Comparison of ENCODE assay signal across 11 mouse cellular contexts in genomic region chr7:24269256-24269655, GRCm38 (mm10). TPM values are rescaled to one million over a fixed set of nuclear protein-coding genes. Genes with fewer than 3 reads are reported as not detected.
A peak's percentile ranks its signal among the peaks of the same experiment; 100 is the strongest.
DNase-seq lines count a peak whose midpoint lies in the region; ATAC-seq and TF ChIP-seq lines count a peak whose summit lies in the region.
"Had no signal": no experiment of that assay in that cellular context is flagged by ENCODE, and none has a peak within 500 bp of the region (broad histone marks: within the 10 kb centered on the region; RNA-seq: fewer than 3 reads in every experiment).

No protein-coding gene starts in this region.

- H3K9ac ChIP-seq in forebrain, embryonic 14.5 days (ENCODE audit: low read length) = peak overlapping the region; percentile 80; the same call in 1 of the 2 replicates
- H3K9ac ChIP-seq in forebrain, postnatal 0 days = no peak overlapping the region
- H3K9ac ChIP-seq in lung, embryonic 14.5 days = no peak overlapping the region
- no peak overlapping the region for H3K9ac ChIP-seq in midbrain, embryonic 15.5 days

- peak overlapping the region; percentile 60; the same call in 1 of the 2 replicates for H3K4me3 ChIP-seq in forebrain, embryonic 14.5 days (ENCODE audit: low read depth, low read length)
- H3K4me3 ChIP-seq in forebrain, postnatal 0 days (ENCODE audit: low read depth, low read length) = no peak overlapping the region
- no peak overlapping the region for H3K4me3 ChIP-seq in lung, embryonic 14.5 days (ENCODE audit: low read depth, low read length)
- no peak overlapping the region for H3K4me3 ChIP-seq in lung, adult 2 months (replicated peaks; ENCODE audit: extremely low read depth, low read depth, low read length)
- peak overlapping the region; percentile 72; the same call in 1 of the 2 replicates for H3K4me3 ChIP-seq in midbrain, embryonic 15.5 days

- no peak for DNase-seq in forebrain, embryonic 14.5 days (ENCODE audit: low spot score)
- no peak for DNase-seq in forebrain, postnatal 0 days
- no peak for DNase-seq in lung, embryonic 14.5 days
- no peak for DNase-seq in lung, adult 2 months
- peak; percentile 34 for DNase-seq in ZHBTc4 (ENCODE audit: low read depth, low spot score)
- no peak for DNase-seq in embryo, embryonic 11 days
- DNase-seq in layer of hippocampus, postnatal 10 days (ENCODE audit: low spot score in 2 of 2) = no peak
- DNase-seq: cerebellum, adult 9-11 months; gastrocnemius, postnatal 14 days had no signal

- TF ChIP-seq POLR2A in lung, adult 2 months (IDR thresholded peaks at IDR 0.05; ENCODE audit: borderline replicate concordance, extremely low read depth, low read depth, low read length) = no peak

- H3K4me1 ChIP-seq in forebrain, embryonic 14.5 days (ENCODE audit: control insufficient read depth, insufficient read depth, low read length) = peaks cover 3% of the 10 kb centered on the region; the same call in 1 of the 2 replicates
- H3K4me1 ChIP-seq in forebrain, postnatal 0 days (ENCODE audit: insufficient read depth) = peaks cover 4% of the 10 kb centered on the region; the same call in 1 of the 2 replicates
- peaks cover 3% of the 10 kb centered on the region; the same call in 1 of the 2 replicates for H3K4me1 ChIP-seq in lung, embryonic 14.5 days (ENCODE audit: insufficient read depth)
- H3K4me1 ChIP-seq in lung, adult 2 months (ENCODE audit: control insufficient read depth, insufficient read depth, low read length) = no peaks in the 10 kb centered on the region
- H3K4me1 ChIP-seq in midbrain, embryonic 15.5 days = peaks cover 12% of the 10 kb centered on the region

- no peak overlapping the region for H3K4me2 ChIP-seq in forebrain, embryonic 14.5 days (ENCODE audit: low read length)
- H3K4me2 ChIP-seq in forebrain, postnatal 0 days (ENCODE audit: low read depth) = no peak overlapping the region
- H3K4me2 ChIP-seq in lung, embryonic 14.5 days = peak overlapping the region; percentile 77; the same call in 1 of the 2 replicates
- H3K4me2 ChIP-seq in midbrain, embryonic 15.5 days = no peak overlapping the region; the same call in 1 of the 2 replicates

- no peak for TF ChIP-seq CTCF in forebrain, postnatal 0 days (IDR thresholded peaks at IDR 0.05; ENCODE audit: low read depth)
- no peak for TF ChIP-seq CTCF in lung, embryonic 14.5 days (IDR thresholded peaks at IDR 0.05; ENCODE audit: low read depth)
- no peak for TF ChIP-seq CTCF in lung, adult 2 months (IDR thresholded peaks at IDR 0.05; ENCODE audit: insufficient read depth, low read length)

- no peaks in the 10 kb centered on the region for H3K9me3 ChIP-seq in forebrain, embryonic 14.5 days (replicated peaks; ENCODE audit: control insufficient read depth, low read length)
- H3K9me3 ChIP-seq in forebrain, postnatal 0 days (ENCODE audit: low read length) = no peaks in the 10 kb centered on the region
- H3K9me3 ChIP-seq in lung, embryonic 14.5 days (ENCODE audit: low read depth, low read length) = no peaks in the 10 kb centered on the region
- no peaks in the 10 kb centered on the region for H3K9me3 ChIP-seq in midbrain, embryonic 15.5 days

- no peaks in the 10 kb centered on the region for H3K27me3 ChIP-seq in forebrain, embryonic 14.5 days (replicated peaks; ENCODE audit: control insufficient read depth, insufficient read depth, low read length)
- no peaks in the 10 kb centered on the region for H3K27me3 ChIP-seq in forebrain, postnatal 0 days (ENCODE audit: insufficient read depth, low read length)
- no peaks in the 10 kb centered on the region for H3K27me3 ChIP-seq in lung, embryonic 14.5 days (ENCODE audit: insufficient read depth, low read length)
- no peaks in the 10 kb centered on the region for H3K27me3 ChIP-seq in midbrain, embryonic 15.5 days (replicated peaks)

- H3K27ac ChIP-seq in forebrain, embryonic 14.5 days (ENCODE audit: low read depth, low read length) = no peak overlapping the region
- no peak overlapping the region for H3K27ac ChIP-seq in forebrain, postnatal 0 days (ENCODE audit: low read depth, low read length)
- H3K27ac ChIP-seq in lung, embryonic 14.5 days (ENCODE audit: low read depth) = no peak overlapping the region
- no peak overlapping the region for H3K27ac ChIP-seq in midbrain, embryonic 15.5 days
- H3K27ac ChIP-seq: kidney, postnatal 0 days had no signal

- whole genome bisulfite sequencing in forebrain, embryonic 14.5 days = 83% methylated on average over 3 of the region's 3 CpGs
- 82% methylated on average over 3 of the region's 3 CpGs for WGBS in forebrain, postnatal 0 days
- WGBS in lung, embryonic 14.5 days = 70% methylated on average over 3 of the region's 3 CpGs
- 77% methylated on average over 3 of the region's 3 CpGs for WGBS in lung, adult 2 months
- 86% methylated on average over 3 of the region's 3 CpGs for WGBS in midbrain, embryonic 15.5 days

- 0 out of 2 replicates have a peak, but pooled peaks have one; percentile 1 for ATAC-seq in forebrain, embryonic 14.5 days
- no peak for ATAC-seq in forebrain, postnatal 0 days
- ATAC-seq in lung, embryonic 14.5 days (ENCODE audit: insufficient read depth) = peak; percentile 7; the same call in 1 of the 2 replicates
- ATAC-seq in midbrain, embryonic 15.5 days (replicated peaks) = 0 out of 2 replicates have a peak, but pooled peaks have one; percentile 15

- peaks cover 9% of the 10 kb centered on the region for H3K36me3 ChIP-seq in forebrain, embryonic 14.5 days (ENCODE audit: control insufficient read depth, insufficient read depth, low read length)
- peaks cover 6% of the 10 kb centered on the region; the same call in 1 of the 2 replicates for H3K36me3 ChIP-seq in forebrain, postnatal 0 days (ENCODE audit: insufficient read depth)
- H3K36me3 ChIP-seq in lung, embryonic 14.5 days (ENCODE audit: insufficient read depth) = peaks cover 3% of the 10 kb centered on the region; the same call in 1 of the 2 replicates
- peaks cover under 1% of the 10 kb centered on the region for H3K36me3 ChIP-seq in midbrain, embryonic 15.5 days (replicated peaks)

RNA-seq across cellular contexts. Expression of gene Zfp93, which starts 1.0 kb away (rescaled TPM):
- polyA plus RNA-seq in forebrain, embryonic 14.5 days (2014; fragmentation: Nextera tagmentation; extraction: Ambion mirVana) = 9.4 and 11.0 TPM in 2 replicates
- 9.7 and 13.2 TPM in 2 replicates for total RNA-seq in forebrain, postnatal 0 days (2014; rRNA removed)
- 2.0 and 2.4 TPM in 2 replicates for polyA plus RNA-seq in forebrain, postnatal 0 days (2015; fragmentation: Nextera tagmentation; extraction: Ambion mirVana)
- polyA plus RNA-seq in lung, embryonic 14.5 days (2014; fragmentation: Nextera tagmentation; extraction: Ambion mirVana) = 8.4 and 8.6 TPM in 2 replicates
- 1.5 and 1.6 TPM in 2 replicates for polyA plus RNA-seq in lung, adult 2 months (2012; rRNA removed)
- polyA plus RNA-seq in midbrain, embryonic 15.5 days (2015; fragmentation: Nextera tagmentation; extraction: Ambion mirVana) = 8.3 and 9.6 TPM in 2 replicates
- total RNA-seq in layer of hippocampus, postnatal 10 days (2021) = 10 to 100 TPM; 11.0 to 13.1 TPM

RNA-seq across cellular contexts. Expression of gene Zfp108, which starts 14.7 kb away (rescaled TPM):
- 4.1 and 6.0 TPM in 2 replicates for polyA plus RNA-seq in forebrain, embryonic 14.5 days (2014; fragmentation: Nextera tagmentation; extraction: Ambion mirVana)
- total RNA-seq in forebrain, postnatal 0 days (2014; rRNA removed) = 9.1 and 13.0 TPM in 2 replicates
- polyA plus RNA-seq in forebrain, postnatal 0 days (2015; fragmentation: Nextera tagmentation; extraction: Ambion mirVana) = 1.9 and 3.1 TPM in 2 replicates
- polyA plus RNA-seq in lung, embryonic 14.5 days (2014; fragmentation: Nextera tagmentation; extraction: Ambion mirVana) = 3.3 and 4.7 TPM in 2 replicates
- 0.76 and 0.83 TPM in 2 replicates for polyA plus RNA-seq in lung, adult 2 months (2012; rRNA removed)
- polyA plus RNA-seq in midbrain, embryonic 15.5 days (2015; fragmentation: Nextera tagmentation; extraction: Ambion mirVana) = 7.0 and 7.9 TPM in 2 replicates
- 1 to 10 TPM; 5.0 to 6.3 TPM for total RNA-seq in layer of hippocampus, postnatal 10 days (2021)

RNA-seq across cellular contexts. Expression of gene Zfp61, which starts 31.8 kb away (rescaled TPM):
- polyA plus RNA-seq in forebrain, embryonic 14.5 days (2014; fragmentation: Nextera tagmentation; extraction: Ambion mirVana) = 33.7 and 40.7 TPM in 2 replicates
- total RNA-seq in forebrain, postnatal 0 days (2014; rRNA removed) = 32.9 and 34.8 TPM in 2 replicates
- polyA plus RNA-seq in forebrain, postnatal 0 days (2015; fragmentation: Nextera tagmentation; extraction: Ambion mirVana) = 24.5 and 30.8 TPM in 2 replicates
- polyA plus RNA-seq in lung, embryonic 14.5 days (2014; fragmentation: Nextera tagmentation; extraction: Ambion mirVana) = 32.1 and 32.4 TPM in 2 replicates
- polyA plus RNA-seq in lung, adult 2 months (2012; rRNA removed) = 5.1 and 8.7 TPM in 2 replicates
- polyA plus RNA-seq in midbrain, embryonic 15.5 days (2015; fragmentation: Nextera tagmentation; extraction: Ambion mirVana) = 47.2 and 48.6 TPM in 2 replicates
- 10 to 100 TPM; 25.1 to 26.7 TPM for total RNA-seq in layer of hippocampus, postnatal 10 days (2021)

RNA-seq across cellular contexts. Expression of gene Zfp109, which starts 31.9 kb away (rescaled TPM):
- polyA plus RNA-seq in forebrain, embryonic 14.5 days (2014; fragmentation: Nextera tagmentation; extraction: Ambion mirVana) = 2.6 and 3.3 TPM in 2 replicates
- total RNA-seq in forebrain, postnatal 0 days (2014; rRNA removed) = 5.4 and 7.4 TPM in 2 replicates
- 1.3 and 2.6 TPM in 2 replicates for polyA plus RNA-seq in forebrain, postnatal 0 days (2015; fragmentation: Nextera tagmentation; extraction: Ambion mirVana)
- 4.3 and 4.8 TPM in 2 replicates for polyA plus RNA-seq in lung, embryonic 14.5 days (2014; fragmentation: Nextera tagmentation; extraction: Ambion mirVana)
- polyA plus RNA-seq in lung, adult 2 months (2012; rRNA removed) = 1.4 and 1.7 TPM in 2 replicates
- polyA plus RNA-seq in midbrain, embryonic 15.5 days (2015; fragmentation: Nextera tagmentation; extraction: Ambion mirVana) = 5.2 and 5.9 TPM in 2 replicates
- 1 to 10 TPM; 4.8 to 5.3 TPM for total RNA-seq in layer of hippocampus, postnatal 10 days (2021)

RNA-seq across cellular contexts. Expression of gene Zfp94, which starts 47.2 kb away (rescaled TPM):
- polyA plus RNA-seq in forebrain, embryonic 14.5 days (2014; fragmentation: Nextera tagmentation; extraction: Ambion mirVana) = 20.5 and 21.6 TPM in 2 replicates
- 15.8 and 16.9 TPM in 2 replicates for total RNA-seq in forebrain, postnatal 0 days (2014; rRNA removed)
- 19.3 and 21.2 TPM in 2 replicates for polyA plus RNA-seq in forebrain, postnatal 0 days (2015; fragmentation: Nextera tagmentation; extraction: Ambion mirVana)
- 8.6 and 9.8 TPM in 2 replicates for polyA plus RNA-seq in lung, embryonic 14.5 days (2014; fragmentation: Nextera tagmentation; extraction: Ambion mirVana)
- polyA plus RNA-seq in lung, adult 2 months (2012; rRNA removed) = 3.9 and 9.0 TPM in 2 replicates
- polyA plus RNA-seq in midbrain, embryonic 15.5 days (2015; fragmentation: Nextera tagmentation; extraction: Ambion mirVana) = 23.6 and 24.5 TPM in 2 replicates
- 10 to 100 TPM; 13.0 to 15.1 TPM for total RNA-seq in layer of hippocampus, postnatal 10 days (2021)

Comparison
In these comparisons a context has a peak if more than half of its experiments do, and no peak if none do; other contexts are left out.
1. H3K4me3 ChIP-seq: peak in forebrain, embryonic 14.5 days (single experiment) and midbrain, embryonic 15.5 days (single experiment); none in forebrain, postnatal 0 days (single experiment), lung, embryonic 14.5 days (single experiment) and lung, adult 2 months (single experiment).